Mouse (Mus musculus): ENCODE measurements around the gene Icam2.

The Icam2 gene

DNA sequence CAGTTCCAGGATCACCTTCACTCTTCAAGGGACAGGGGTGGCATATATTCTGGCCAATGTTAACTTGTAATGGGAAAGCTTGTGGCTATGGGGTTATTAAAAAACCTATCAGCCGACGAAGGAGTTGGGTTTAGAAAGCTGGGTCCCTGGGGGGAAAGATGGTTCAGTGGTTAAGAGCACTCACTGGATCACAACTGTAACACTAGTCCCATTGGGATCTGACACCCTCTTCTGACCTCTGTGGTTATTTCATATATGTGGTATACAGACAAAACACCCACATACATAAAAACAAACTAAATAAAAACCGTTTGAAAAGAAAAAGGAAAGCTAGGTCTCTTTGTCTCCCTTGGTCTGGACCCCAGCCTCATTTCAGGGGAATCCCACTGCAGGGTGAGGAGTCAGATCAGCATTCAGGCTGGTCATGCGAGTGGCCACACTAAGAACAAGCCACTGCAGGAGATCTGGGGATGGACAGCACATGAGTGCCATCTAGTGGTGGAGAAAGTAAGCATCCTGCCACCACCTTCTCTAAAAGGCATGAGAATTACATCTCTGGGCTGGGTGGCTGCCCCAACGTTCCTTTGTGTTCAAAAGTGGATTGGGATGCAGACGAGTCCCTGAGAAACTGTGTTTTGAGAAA, 3.8 kb upstream of the Icam2 start:
- DNase-seq (ENCODE audit: inconsistent ontology term), result peak; percentile 49

DNA sequence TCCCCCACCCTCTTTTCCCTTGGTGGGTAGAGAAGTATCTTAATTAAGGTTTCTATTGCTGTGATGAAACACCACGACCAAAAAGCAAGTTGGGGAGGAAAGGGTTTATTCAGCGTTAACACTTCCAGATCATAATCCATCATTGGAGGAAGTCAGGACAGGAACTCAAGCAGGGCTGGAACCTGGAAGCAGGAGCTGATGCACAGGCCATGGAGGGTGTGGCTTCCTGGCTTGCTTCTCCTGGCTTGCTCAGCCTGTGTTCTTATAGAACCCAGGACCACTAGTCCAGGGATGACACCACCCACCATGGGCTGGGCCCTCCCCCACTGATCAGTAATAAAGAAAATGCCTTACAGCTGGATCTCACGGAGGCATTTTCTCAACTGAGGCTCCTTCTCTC, 2.9 kb upstream of the Icam2 start:
- no peak for DNase-seq (ENCODE audit: inconsistent ontology term)

DNA sequence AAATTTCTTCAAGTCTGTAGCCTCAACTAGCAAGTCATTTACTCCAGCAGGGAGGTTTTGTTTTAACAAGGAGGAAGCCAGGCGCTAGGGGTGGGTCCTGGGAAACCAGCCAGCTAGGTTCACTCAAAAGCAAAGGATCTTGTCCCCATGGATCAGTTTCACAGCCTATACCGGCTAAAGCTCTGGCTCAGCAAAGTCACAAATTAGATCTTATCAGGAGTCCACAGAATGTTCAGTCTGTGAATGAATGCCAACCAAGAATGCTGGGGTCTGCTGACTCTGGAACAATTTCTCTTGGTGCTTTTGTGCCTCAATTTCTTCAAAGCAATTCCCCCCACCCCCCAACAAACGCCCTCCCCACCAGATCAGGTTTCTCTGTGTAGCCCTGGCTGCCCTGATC, 1.7 kb upstream of the Icam2 start:
- DNase-seq (ENCODE audit: inconsistent ontology term), result no peak

DNA sequence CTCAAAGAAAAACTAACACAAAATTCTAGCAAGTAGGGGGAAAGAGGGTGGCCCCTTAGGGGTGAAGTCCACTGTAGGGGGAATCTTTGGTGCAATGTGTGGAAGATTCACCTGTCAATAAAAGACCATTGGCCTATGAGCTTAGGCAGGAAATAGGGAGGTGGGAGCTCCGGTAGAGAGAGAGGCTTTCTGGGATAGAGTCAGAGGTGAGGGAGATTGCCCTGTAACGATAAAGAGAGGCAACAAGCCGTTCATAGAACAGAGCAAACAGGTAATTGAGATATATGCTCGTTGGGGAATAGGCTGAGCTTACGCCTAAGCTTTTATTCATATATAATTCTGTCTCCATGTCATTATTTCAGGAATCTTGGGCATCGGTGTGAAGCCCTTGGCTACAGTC, 855 bp downstream of the Icam2 start:
- DNase-seq (ENCODE audit: inconsistent ontology term), result no peak

DNA sequence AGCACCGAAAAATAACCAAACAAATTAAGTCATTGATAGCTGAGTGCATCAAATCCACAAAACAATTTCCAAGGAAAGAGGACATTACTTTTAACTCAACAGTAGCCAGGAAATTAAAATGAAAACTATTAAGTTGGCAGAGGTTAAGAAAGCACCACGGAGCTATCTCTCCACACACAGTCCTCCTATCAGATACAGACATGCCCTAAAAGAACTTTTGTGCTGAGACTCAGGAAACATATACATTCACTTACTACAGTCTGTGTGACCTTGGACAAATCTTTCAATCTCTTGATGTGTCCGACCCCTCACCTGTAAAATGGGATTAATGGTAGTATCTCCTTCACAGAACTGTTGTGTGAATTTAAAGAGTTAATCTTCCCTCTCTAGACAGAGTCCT, 1.5 kb downstream of the Icam2 start:
- no peak for DNase-seq (ENCODE audit: inconsistent ontology term)

DNA sequence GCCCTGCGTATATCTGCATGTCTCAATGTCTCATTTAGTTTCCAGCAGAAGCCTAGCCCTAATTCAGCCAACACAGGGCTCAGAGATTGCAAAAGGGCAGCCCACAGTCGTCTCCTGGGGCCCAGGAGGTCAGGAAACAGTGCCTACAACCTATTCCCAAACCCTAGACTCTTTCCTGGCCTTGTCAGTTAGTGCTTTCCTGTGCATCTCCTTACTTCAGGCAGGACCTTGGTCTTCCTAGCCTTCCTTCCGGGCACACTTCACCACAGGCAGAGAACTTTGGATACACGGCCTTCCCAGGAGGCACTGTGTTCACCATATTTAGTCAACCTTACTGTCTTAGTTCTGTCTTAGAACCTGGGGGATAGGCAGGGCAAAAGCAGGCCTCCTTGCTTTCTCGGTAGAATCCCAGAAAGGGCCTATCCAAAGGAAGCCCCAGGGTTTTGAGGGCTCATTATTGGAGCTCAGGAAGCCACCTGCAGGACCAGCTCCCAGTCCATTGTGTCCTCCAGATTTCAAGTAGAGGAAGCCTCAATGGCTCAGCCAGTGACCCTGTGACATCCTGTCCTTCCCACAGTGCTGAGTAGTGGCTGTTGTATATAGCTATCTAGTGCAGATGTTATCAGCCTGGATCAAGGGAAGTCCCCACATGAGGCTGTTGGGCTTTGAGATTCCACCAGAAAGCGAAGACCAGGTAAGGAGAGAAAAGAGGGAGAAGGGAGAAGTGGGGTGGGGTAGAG, 4.7 kb downstream of the Icam2 start:
- DNase-seq (ENCODE audit: inconsistent ontology term), result no peak

DNA sequence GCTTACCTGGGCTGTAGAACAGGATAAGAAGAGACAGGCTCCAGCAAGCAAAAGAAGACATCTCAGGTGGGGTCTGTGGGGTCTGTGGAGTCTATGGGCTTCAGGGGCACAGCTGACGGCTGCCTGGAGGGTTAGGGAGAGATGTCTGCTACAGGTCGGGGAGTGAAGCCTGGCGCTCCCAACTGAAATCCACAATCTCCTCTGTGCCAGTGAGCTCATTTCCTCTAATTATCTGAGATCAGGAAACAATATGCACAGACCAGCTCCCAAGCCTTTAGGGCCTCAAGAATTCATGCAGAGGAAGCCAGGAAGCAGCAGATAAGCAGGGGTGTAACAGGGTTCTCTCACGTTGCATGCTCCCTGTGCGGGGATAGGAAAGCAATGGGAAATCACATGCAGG, 5.5 kb downstream of the Icam2 start:
- no peak for DNase-seq (ENCODE audit: inconsistent ontology term)

DNA sequence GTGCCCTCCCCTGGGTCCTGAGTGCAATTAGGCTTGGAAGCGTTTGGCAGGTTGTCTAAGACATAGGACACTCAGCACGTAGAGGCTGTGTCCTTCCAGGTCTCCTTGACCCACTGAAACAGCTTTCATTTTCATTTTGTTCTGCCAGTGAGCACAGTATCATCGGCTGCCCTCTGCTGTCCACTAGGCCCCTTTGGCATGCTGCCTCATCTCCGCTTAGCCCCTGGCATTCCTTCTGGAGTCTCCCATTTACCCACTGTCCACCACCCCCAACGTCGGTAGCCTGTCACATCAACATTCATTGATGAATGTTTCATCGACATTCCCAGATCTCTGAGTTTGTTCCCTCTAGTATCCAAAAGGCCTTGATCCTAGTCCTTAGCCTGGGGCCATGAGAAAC, 6.0 kb downstream of the Icam2 start:
- no peak for DNase-seq (ENCODE audit: inconsistent ontology term)

DNA sequence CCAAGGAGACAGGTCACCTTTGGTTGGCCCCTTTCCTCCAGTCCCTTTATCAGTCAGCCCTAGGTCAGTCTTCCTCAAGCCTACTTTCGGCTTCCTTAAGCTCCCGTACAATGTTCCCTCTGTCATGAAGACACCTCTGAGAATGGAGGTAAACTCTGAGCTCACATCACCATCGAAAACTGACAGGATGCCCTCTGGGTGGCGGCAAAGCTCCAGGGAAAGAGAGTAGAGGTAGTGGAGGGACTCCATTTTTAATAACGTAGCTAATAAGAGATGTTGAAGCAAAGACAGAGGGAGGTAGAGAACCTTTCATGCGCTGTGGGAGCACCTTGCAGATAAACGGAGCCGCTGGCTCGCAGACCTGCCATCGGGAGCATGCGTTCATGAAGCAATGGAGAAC, 6.9 kb downstream of the Icam2 start:
- no peak for DNase-seq (ENCODE audit: inconsistent ontology term)

DNA sequence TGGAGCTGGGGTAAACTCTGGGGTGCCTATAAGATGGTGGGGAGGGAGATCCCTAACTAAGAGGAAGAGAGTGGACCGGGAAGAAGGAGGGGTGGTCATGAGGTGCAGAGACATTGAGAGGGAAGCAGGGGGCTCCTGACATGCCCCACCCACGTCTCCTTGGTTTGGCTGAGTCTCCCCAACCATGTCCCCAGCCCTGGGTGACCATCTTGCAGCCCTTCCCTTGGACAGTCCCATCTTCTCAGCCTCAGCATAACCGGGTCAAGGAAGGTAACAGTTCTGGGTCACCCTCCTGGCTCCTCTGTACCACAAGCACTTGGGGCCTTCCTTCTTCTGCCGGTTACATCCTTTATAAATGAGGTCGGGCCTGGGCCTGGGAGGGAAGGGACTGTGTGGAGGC, 12.9 kb downstream of the Icam2 start:
- DNase-seq (ENCODE audit: inconsistent ontology term), result no peak

DNA sequence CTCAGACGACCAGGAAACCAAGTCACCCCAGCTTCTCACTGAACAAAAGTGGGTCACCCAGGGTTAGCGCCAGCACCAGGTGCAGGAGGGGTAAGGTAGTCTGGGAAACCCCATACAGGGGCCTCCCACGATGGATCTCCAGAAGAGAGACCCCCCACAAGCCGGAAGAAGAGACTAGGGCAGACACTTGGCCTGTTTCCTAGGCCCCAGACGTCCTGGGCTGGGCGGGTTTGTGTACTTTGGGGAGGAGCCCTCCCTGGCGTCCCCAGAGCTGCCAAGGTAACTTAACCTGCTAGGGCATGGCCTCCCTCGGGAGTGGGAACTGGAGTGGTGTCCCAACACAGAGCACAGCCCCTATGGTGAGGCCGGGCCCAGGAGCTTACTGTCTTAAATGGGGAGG, 13.3 kb downstream of the Icam2 start:
- no peak for DNase-seq (ENCODE audit: inconsistent ontology term)

DNA sequence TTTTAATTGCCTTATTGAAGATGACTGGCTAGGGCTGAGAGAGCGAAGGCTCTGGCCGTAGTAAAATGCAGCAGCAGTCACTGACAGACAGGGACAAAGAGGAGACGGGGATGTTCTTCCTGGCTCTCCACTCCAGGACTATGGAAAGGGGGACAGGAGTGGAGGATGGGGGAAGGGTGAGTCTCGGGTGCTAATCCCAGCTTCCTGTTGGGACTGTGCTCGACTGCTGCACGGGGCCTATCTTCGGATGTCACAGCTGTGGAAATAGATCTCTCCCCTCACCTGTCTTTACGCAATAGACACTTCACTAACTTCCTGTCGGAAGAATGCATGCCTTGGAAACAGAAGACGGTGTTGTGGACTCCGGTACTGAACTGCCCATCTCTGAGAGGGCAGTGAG, 13.9 kb downstream of the Icam2 start:
- no peak for DNase-seq (ENCODE audit: inconsistent ontology term)

DNA sequence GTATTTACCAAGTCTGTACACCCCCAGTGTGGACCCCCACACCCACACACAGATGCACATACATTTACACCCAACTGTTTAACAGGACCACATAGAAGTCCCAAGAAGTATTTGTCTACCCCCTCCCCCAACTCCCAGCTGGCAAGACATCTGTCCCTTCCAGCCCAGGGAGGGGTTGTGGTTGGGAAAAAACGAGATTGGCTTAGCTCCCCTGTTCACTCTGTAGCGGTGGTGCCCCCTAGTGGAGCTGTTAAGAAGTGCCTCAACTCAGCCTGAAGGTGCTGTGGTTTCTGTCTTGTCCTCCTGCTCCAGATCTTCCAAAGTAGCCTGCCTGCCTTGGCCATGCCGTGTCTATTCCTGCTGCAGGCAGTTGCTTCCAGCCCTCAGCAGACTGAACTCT, 21.6 kb downstream of the Icam2 start:
- peak; percentile 61 for DNase-seq (ENCODE audit: inconsistent ontology term)

DNA sequence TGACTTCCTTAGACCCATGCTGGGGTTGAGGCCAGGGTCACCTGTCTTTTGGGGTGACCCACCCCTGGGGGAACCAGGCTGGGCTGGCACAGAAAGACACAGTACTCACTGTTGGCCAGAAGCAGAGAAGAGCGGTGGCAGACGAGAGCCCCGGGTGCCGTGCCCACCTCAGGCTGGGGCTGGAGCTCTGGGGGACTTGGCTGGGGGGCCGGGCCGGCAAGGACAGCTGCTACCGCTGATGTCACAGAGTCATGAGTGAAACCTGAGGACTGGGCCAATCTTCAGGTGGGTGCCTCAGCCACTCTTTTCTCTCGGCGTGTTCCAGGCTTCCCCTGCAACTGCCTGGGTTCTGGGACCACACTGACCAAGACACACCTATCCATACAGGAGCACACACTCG, 22.5 kb downstream of the Icam2 start, which contains the start of gene Prr29:
Gene Prr29 (plus strand): TSS at position 107 of the 400 bp plus-strand sequence.
- DNase-seq (ENCODE audit: inconsistent ontology term), result no peak

DNA sequence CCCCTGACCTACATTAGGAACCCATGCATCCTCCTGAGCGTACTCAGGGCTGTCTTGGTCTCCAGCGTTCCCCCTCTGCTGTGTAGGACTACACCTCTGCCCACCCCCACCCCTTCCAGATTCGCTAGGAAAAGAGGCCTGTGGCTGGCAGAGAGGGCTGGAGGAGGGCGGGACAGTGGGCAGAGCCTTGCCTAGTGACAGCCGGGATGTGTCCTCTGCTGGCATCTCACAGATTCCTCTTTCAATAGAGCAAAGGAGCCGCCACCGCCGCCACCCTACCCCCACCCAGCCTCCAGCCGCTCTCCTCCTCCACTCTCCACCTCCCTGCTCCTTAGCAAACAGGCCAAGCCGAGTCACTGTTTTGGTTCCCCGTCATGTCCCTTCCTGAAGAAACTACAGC, 23.2 kb downstream of the Icam2 start:
- DNase-seq (ENCODE audit: inconsistent ontology term), result peak; percentile 80

DNA sequence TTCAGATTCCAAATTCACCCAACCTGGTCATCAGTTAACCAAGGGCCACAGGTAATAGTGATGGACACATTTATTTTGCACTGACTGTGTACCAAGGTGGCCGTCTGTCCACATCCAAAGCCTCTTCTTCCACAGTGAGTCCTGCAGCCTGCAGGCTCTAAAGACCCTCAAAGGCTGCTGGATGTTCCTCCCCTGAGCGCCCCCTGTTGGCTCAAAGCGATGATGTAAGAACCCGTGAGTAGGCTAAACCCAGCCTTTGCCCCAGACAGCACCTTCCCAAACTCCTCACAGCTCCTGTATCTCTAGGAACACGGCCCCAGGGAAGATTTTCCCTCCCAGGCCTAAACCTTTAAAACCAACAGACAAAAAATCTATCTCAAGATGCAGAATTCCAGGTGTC, 28.5 kb downstream of the Icam2 start:
- DNase-seq (ENCODE audit: inconsistent ontology term), result no peak

DNA sequence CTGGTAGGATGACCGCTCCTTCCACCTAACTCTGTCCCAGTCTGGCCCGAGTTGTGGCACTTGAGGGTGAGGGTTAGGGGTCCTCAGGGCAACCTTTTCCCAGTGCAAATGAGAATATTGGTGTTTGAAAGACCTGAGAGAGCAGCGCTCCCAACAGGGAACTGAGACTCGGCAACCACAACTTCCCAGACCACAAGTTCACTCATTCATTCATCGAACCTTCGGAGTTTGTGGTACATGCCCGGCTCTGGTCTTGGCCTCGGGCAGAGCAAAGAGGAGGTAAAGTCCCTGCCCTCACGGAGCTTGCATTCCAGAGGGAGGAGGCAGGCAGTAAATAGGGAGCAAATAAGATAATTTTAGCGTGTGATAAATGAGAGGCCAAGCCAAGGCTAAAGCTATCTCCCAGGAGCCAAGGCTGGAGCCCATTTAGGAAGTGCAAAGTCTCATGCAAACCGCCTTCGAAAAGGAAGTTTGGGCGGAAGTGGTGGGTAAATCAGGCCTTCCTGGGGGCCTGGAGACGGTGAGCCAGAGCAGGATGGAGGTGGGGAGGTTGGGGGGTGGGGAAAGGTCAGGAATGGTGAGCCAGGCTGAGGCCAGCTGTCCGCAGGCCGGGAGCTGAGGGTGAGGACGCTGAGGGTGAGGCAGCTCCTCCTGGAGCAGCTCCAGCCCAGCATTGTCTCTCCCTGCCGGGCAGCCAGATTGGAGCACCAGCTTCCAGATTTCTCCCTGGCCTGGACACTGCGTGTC, 32.3 kb downstream of the Icam2 start:
- no peak for DNase-seq (ENCODE audit: inconsistent ontology term)

DNA sequence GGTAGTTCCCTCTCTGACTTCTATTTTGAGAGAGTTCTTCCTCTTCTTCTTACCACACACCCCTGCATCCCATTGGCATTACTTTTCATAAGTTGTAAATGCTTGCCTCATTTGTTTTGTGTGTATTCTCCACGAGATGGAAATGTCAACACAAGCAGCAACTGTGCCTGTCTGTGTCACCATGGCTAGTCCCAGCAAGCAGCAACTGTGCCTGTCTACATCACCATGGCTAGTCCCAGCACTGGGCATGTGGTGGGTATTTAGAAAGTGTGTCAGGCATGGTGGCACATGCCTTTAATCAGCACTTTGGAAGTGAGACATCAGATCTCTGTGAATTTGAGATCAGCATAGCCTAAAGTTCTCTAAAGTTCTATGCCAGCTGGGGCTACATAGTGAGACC, 33.7 kb downstream of the Icam2 start:
- no peak for DNase-seq (ENCODE audit: inconsistent ontology term)

DNA sequence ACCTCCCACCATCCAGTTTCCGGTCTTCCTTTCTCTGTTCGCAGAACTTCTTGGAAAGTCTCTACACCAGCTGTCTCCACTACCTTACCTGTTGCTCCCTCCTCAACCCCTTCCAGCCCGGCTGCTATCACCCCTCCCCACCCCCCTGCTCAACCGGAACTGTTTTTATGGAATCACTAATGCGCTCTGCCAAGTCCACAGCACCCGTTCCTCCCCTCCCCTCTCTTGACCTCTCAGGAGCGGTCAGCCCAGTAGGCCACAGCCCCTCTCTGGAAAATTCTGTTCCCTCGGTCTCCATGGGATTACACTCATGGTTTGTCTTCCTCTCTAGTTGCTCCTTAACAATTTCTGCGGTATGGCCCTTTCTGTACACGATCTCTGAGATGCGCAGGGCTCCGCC, 34.7 kb downstream of the Icam2 start, which contains the start of gene Scn4a:
Gene Scn4a (minus strand): TSS at position 101 of the 400 bp plus-strand sequence.
- DNase-seq (ENCODE audit: inconsistent ontology term), result no peak

DNA sequence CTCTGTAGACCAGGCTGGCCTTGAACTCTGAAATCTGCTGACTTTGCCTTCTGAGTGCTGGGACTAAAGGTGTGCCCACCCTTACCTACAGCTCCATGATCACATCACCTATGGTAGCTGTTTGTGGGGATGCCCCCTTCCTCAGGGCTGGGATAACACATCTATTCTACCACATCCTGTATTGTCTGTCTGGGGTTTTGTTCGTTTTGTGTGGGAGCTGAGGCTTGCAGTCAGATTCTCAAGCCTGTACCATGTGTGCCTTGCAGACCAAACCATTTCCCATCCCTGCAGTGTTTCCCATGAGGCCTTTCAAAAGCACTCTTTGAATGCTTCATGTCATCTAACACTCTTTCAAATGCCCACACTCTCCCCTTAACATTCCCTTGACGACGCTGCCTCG, 35.9 kb downstream of the Icam2 start:
- no peak for DNase-seq (ENCODE audit: inconsistent ontology term)

DNA sequence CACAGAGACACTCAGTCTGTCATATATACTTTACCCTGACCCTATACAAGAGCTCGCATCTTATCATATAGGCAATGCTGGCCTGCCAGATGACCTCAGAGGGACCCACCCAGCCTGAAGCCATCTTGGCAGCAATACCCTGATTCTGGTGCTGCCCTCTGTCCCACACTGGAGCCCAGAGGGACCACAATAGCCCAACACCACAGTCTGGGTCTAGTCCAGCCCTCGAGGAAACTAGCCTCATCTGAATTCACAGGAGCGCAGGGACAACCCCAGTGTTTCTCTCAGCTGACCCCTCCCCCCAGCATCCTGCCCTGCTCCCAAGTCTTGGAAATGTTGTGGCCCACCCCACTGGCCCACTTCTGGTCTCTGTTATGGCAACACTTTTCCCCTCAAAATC, 36.6 kb downstream of the Icam2 start:
- no peak for DNase-seq (ENCODE audit: inconsistent ontology term)

DNA sequence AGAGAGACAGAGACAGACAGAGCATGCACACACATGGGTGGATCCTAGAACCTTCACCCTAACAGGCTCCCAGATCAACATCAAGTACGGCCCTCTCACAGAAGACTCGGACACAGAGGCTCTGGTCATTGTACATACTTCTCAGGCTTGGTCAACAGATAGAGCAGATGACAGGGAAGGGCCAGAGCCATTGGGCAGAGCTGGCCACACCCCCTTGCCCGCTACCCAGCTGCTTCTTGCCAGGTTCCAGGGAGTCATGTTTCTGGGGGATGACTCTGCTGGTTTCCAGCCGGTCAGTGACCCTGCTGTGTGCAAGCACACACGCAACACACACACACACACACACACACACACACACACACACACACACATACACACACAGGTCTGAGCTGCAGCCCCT, 37.0 kb downstream of the Icam2 start:
- no peak for DNase-seq (ENCODE audit: inconsistent ontology term)

DNA sequence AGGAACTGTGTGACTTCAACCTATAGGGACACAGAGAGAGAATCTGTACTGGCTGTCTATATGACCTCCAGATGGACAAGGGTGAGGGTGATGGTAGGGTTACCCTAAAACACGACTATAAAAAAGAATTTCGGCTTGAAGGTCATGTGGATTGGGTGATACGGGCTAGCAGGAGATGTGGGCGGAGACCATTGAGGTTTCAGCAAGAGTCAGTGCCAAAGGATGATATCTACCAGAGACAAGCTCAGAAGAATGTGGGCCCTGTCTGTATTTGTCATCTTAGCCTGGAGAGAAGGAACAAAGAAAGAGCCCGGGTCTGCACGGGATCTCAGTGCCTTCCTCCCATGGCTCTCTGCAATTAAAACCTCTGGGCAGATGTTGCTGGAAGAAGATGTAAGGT, 38.1 kb downstream of the Icam2 start:
- DNase-seq (ENCODE audit: inconsistent ontology term), result no peak

Data from Muller cell, postnatal 12 days (primary cell).